Mouse (Mus musculus) heart, embryonic 14.5 days (tissue): ENCODE results near the gene Dynlt1b. TPM values are rescaled to one million over a fixed set of nuclear protein-coding genes. Genes with fewer than 3 reads are reported as not detected.
"Not testable (repeated sequence)": the region's sequence is repeated elsewhere in the genome, so short reads cannot be mapped to it uniquely, and the experiment has no call there.

ENCODE experiments used
- ATAC-seq: fragments of 200-750 bp; cut with Nextera tagmentation; 2 replicates; pipeline ENCODE4 v1.8.0; 2017; ENCODE audit warnings: low read depth, moderate TSS enrichment; ENCODE audit not compliant: insufficient number of reproducible peaks, insufficient read depth, low FRiP score
- H3K27ac ChIP-seq, 2 experiments: fragments of 200-500 bp in 1 of 2; fragments of 300-500 bp in 1 of 2; sonication (generic) in 1 of 2; replicated peaks in 1 of 2; 2 replicates each; pipeline ENCODE4 v1.5.1; 2012 to 2014; ENCODE audit warnings: low read depth in 2 of 2, low read length in 2 of 2, control low read depth in 1 of 2, mild to moderate bottlenecking in 1 of 2, mixed read lengths in 1 of 2; ENCODE audit not compliant: control insufficient read depth in 1 of 2, insufficient read depth in 1 of 2
- H3K27me3 ChIP-seq: fragments of 300-500 bp; sonication (generic); 2 replicates; pipeline ENCODE4 v1.6.1; 2014; ENCODE audit warnings: mild to moderate bottlenecking, low read length, control low read depth; ENCODE audit not compliant: control insufficient read depth, insufficient read depth
- H3K36me3 ChIP-seq: fragments of 300-500 bp; sonication (generic); 2 replicates; pipeline ENCODE4 v1.6.1; 2014; ENCODE audit warnings: mild to moderate bottlenecking, control low read depth, low read length, mixed read lengths; ENCODE audit not compliant: control insufficient read depth, insufficient read depth
- H3K4me1 ChIP-seq, 2 experiments: fragments of 200-500 bp in 1 of 2; fragments of 300-500 bp in 1 of 2; sonication (generic) in 1 of 2; 2 replicates each; pipeline ENCODE4 v1.6.1; 2012 to 2014; ENCODE audit warnings: low read length in 2 of 2, control low read depth in 1 of 2, mixed read lengths in 1 of 2; ENCODE audit not compliant: control insufficient read depth in 2 of 2, insufficient read depth in 2 of 2
- H3K4me2 ChIP-seq: fragments of 300-500 bp; sonication (generic); 2 replicates; pipeline ENCODE4 v1.6.1; 2014; ENCODE audit warnings: mild to moderate bottlenecking, low read length
- H3K4me3 ChIP-seq, 2 experiments: fragments of 200-500 bp in 1 of 2; fragments of 300-500 bp in 1 of 2; sonication (generic) in 1 of 2; 2 replicates each; pipeline ENCODE4 v1.5.1; 2012 to 2014; ENCODE audit warnings: low read length in 2 of 2, mild to moderate bottlenecking in 2 of 2, control low read depth in 1 of 2, low read depth in 1 of 2, moderate library complexity in 1 of 2; ENCODE audit not compliant: control insufficient read depth in 1 of 2, insufficient read depth in 1 of 2
- H3K9ac ChIP-seq: fragments of 300-500 bp; sonication (generic); 2 replicates; pipeline ENCODE4 v1.6.1; 2014; ENCODE audit warnings: mild to moderate bottlenecking, low read length
- H3K9me3 ChIP-seq: fragments of 300-500 bp; sonication (generic); 2 replicates; pipeline ENCODE4 v1.6.1; 2016; ENCODE audit warnings: low read length, control low read depth; ENCODE audit not compliant: control insufficient read depth
- WGBS: fragments of 180-500 bp; shearing (Covaris S2); extraction: QIAGEN DNeasy Blood & Tissue Kit; methylation state at CpG from one replicate; pipeline ENCODE4 v1.1.7; 2014; 5-methylcytosine and 5-hydroxymethylcytosine counted together
- polyA plus RNA-seq: library from polyadenylated mRNA; unstranded; fragments of >200 nt; fragmentation: Nextera tagmentation; extraction: Ambion mirVana; gene quantifications from 2 replicates; pipeline ENCODE4 v1.2.1, GENCODE M21; 2014

Gene Dynlt1b
- polyA plus RNA-seq, 1 experiment from 2014 or later: 545 TPM

GRCm38 (mm10) chr17:6406972-6407371 is 22.9 kb upstream of the Dynlt1b start:
- not testable (repeated sequence) for ATAC-seq, H3K9me3 ChIP-seq, H3K4me2 ChIP-seq, H3K27me3 ChIP-seq, H3K27ac ChIP-seq, H3K4me1 ChIP-seq, H3K4me3 ChIP-seq, H3K9ac ChIP-seq, H3K36me3 ChIP-seq
- WGBS: 100% methylated on average over 1 of the region's 2 CpGs

- not testable (repeated sequence) for H3K4me2 ChIP-seq, H3K36me3 ChIP-seq, H3K9me3 ChIP-seq, H3K27ac ChIP-seq, H3K27me3 ChIP-seq, H3K9ac ChIP-seq, H3K4me1 ChIP-seq, ATAC-seq, H3K4me3 ChIP-seq
- WGBS: 51% methylated on average over 6 of the region's 6 CpGs
Measured at GRCm38 (mm10) chr17:6410713-6411213, 19.1 kb upstream of the Dynlt1b start.

GRCm38 (mm10) chr17:6417118-6417517 is 12.8 kb upstream of the Dynlt1b start:
- not testable (repeated sequence) for H3K36me3 ChIP-seq, H3K27me3 ChIP-seq, H3K4me3 ChIP-seq, H3K9me3 ChIP-seq, H3K4me1 ChIP-seq, ATAC-seq, H3K27ac ChIP-seq, H3K9ac ChIP-seq, H3K4me2 ChIP-seq
- WGBS: 38% methylated on average over 4 of the region's 7 CpGs

GRCm38 (mm10) chr17:6420557-6420956 is 9.4 kb upstream of the Dynlt1b start:
- not testable (repeated sequence) for H3K27me3 ChIP-seq, H3K4me1 ChIP-seq, H3K36me3 ChIP-seq, H3K4me3 ChIP-seq, H3K4me2 ChIP-seq, H3K27ac ChIP-seq, ATAC-seq, H3K9me3 ChIP-seq, H3K9ac ChIP-seq
- WGBS: 78% methylated on average over 1 of the region's 2 CpGs

- ATAC-seq, H3K4me2 ChIP-seq, H3K27me3 ChIP-seq, H3K4me1 ChIP-seq, H3K27ac ChIP-seq, H3K4me3 ChIP-seq, H3K9me3 ChIP-seq, H3K9ac ChIP-seq, H3K36me3 ChIP-seq: not testable (repeated sequence)
- 62% methylated on average over 10 of the region's 14 CpGs for WGBS
Measured at GRCm38 (mm10) chr17:6421547-6422326, 8.2 kb upstream of the Dynlt1b start.

- ATAC-seq, H3K27ac ChIP-seq, H3K4me2 ChIP-seq, H3K4me1 ChIP-seq, H3K9ac ChIP-seq, H3K36me3 ChIP-seq, H3K27me3 ChIP-seq, H3K9me3 ChIP-seq, H3K4me3 ChIP-seq: not testable (repeated sequence)
- 45% methylated on average over 2 of the region's 2 CpGs for WGBS
Measured at GRCm38 (mm10) chr17:6422370-6422769, 7.5 kb upstream of the Dynlt1b start.

- not testable (repeated sequence) for H3K4me2 ChIP-seq, H3K4me1 ChIP-seq, H3K4me3 ChIP-seq, H3K27me3 ChIP-seq, H3K36me3 ChIP-seq, H3K9me3 ChIP-seq, ATAC-seq, H3K9ac ChIP-seq, H3K27ac ChIP-seq
- 50% methylated on average over 3 of the region's 3 CpGs for WGBS
Measured at GRCm38 (mm10) chr17:6422805-6423204, 7.1 kb upstream of the Dynlt1b start.
